ENCODE assay signal across 8 mouse cellular contexts in genomic region chr19:25622291-25623251, GRCm38 (mm10). TPM values are rescaled to one million over a fixed set of nuclear protein-coding genes. Genes with fewer than 3 reads are reported as not detected.
A peak's percentile ranks its signal among the peaks of the same experiment; 100 is the strongest.
DNase-seq lines count a peak whose midpoint lies in the region; ATAC-seq and TF ChIP-seq lines count a peak whose summit lies in the region.

No protein-coding gene starts in this region.

- TF ChIP-seq POLR2A in kidney, adult 2 months (IDR thresholded peaks at IDR 0.05; ENCODE audit: low read depth, low read length) = no peak

- TF ChIP-seq CTCF in kidney, adult 2 months (conservative IDR thresholded peaks at IDR 0.05; ENCODE audit: insufficient read depth, insufficient read length, low read depth, low read length) = peak; percentile 72

- no peaks in the 10 kb centered on the region for H3K36me3 ChIP-seq in kidney, adult 2 months (ENCODE audit: control insufficient read depth, insufficient read depth, low read length)
- H3K36me3 ChIP-seq in limb, embryonic 15.5 days = no peaks in the 10 kb centered on the region
- H3K36me3 ChIP-seq in midbrain, embryonic 14.5 days (ENCODE audit: control insufficient read depth, insufficient read depth, low read length) = no peaks in the 10 kb centered on the region

- H3K9me3 ChIP-seq in limb, embryonic 15.5 days = no peaks in the 10 kb centered on the region
- no peaks in the 10 kb centered on the region for H3K9me3 ChIP-seq in midbrain, embryonic 14.5 days (ENCODE audit: control insufficient read depth, low read length)

- no peak for ATAC-seq in limb, embryonic 15.5 days (ENCODE audit: insufficient number of reproducible peaks, low FRiP score, low TSS enrichment, low read depth)
- peak; percentile 50; the same call in 1 of the 2 replicates for ATAC-seq in midbrain, embryonic 14.5 days (ENCODE audit: low FRiP score, low TSS enrichment)

- H3K27ac ChIP-seq in kidney, adult 2 months (ENCODE audit: insufficient read depth, low read depth, low read length) = no peak overlapping the region
- H3K27ac ChIP-seq in limb, embryonic 15.5 days = no peak overlapping the region
- no peak overlapping the region for H3K27ac ChIP-seq in midbrain, embryonic 14.5 days (replicated peaks; ENCODE audit: low read depth, low read length)

- peak overlapping the region; percentile 57 for H3K4me2 ChIP-seq in limb, embryonic 15.5 days
- peak overlapping the region; percentile 49 for H3K4me2 ChIP-seq in midbrain, embryonic 14.5 days (ENCODE audit: low read length)

- WGBS in kidney, adult 2 months = 23% methylated on average over 54 of the region's 54 CpGs
- 29% methylated on average over 54 of the region's 54 CpGs for WGBS in limb, embryonic 15.5 days
- 31% methylated on average over 54 of the region's 54 CpGs for WGBS in midbrain, embryonic 14.5 days

- DNase-seq in adrenal gland, postnatal 14 days = peak; percentile 80
- peak; percentile 82 for DNase-seq in embryo, embryonic 9.5 days (ENCODE audit: extremely low spot score)
- DNase-seq in heart, adult 8-10 months (ENCODE audit: low spot score) = peak; percentile 24
- peak; percentile 55 for DNase-seq in kidney, adult 2 months
- peak; percentile 85 for DNase-seq in midbrain, embryonic 14.5 days
- DNase-seq in spleen, adult 18-20 months = peak; percentile 43 to 68
- DNase-seq in MN1 (ENCODE audit: low spot score) = no peak

- H3K27me3 ChIP-seq in kidney, adult 2 months (replicated peaks; ENCODE audit: control insufficient read depth, insufficient read depth, low read length) = no peaks in the 10 kb centered on the region; the same call in none of the 2 replicates
- H3K27me3 ChIP-seq in limb, embryonic 15.5 days = peaks cover 87% of the 10 kb centered on the region
- H3K27me3 ChIP-seq in midbrain, embryonic 14.5 days (ENCODE audit: control insufficient read depth, insufficient read depth, low read length) = peaks cover 81% of the 10 kb centered on the region

- H3K4me1 ChIP-seq in kidney, adult 2 months (ENCODE audit: control insufficient read depth, insufficient read depth, low read length) = no peaks in the 10 kb centered on the region
- peaks cover 9% of the 10 kb centered on the region for H3K4me1 ChIP-seq in limb, embryonic 15.5 days
- no peaks in the 10 kb centered on the region for H3K4me1 ChIP-seq in midbrain, embryonic 14.5 days (ENCODE audit: control insufficient read depth, insufficient read depth, low read length)

- H3K9ac ChIP-seq in limb, embryonic 15.5 days = no peak overlapping the region
- H3K9ac ChIP-seq in midbrain, embryonic 14.5 days (replicated peaks; ENCODE audit: low read length) = no peak overlapping the region

- no peak overlapping the region for H3K4me3 ChIP-seq in kidney, adult 2 months (ENCODE audit: insufficient read depth, low read depth, low read length)
- H3K4me3 ChIP-seq in limb, embryonic 15.5 days = peak overlapping the region; percentile 32
- peak overlapping the region; percentile 25; the same call in 1 of the 2 replicates for H3K4me3 ChIP-seq in midbrain, embryonic 14.5 days (replicated peaks; ENCODE audit: low read depth, low read length)

RNA-seq across cellular contexts. Expression of gene Dmrt3, which starts 12.5 kb away (rescaled TPM):
- total RNA-seq in adrenal gland, postnatal 14 days (2021) = not detected in 2 replicates
- not detected for total RNA-seq in heart, adult 8-10 months (2022)
- not detected in 2 replicates for polyA plus RNA-seq in kidney, adult 2 months (2012; rRNA removed)
- polyA plus RNA-seq in limb, embryonic 15.5 days (2015; fragmentation: Nextera tagmentation; extraction: Ambion mirVana) = 0.08 TPM in 1 of 2 replicates, not detected in the other
- 0.54 TPM in 1 of 2 replicates, not detected in the other for polyA plus RNA-seq in midbrain, embryonic 14.5 days (2014; fragmentation: Nextera tagmentation; extraction: Ambion mirVana)

RNA-seq across cellular contexts. Expression of gene Dmrt2, which starts 49.6 kb away (rescaled TPM):
- total RNA-seq in adrenal gland, postnatal 14 days (2021) = 8.7 and 9.7 TPM in 2 replicates
- total RNA-seq in heart, adult 8-10 months (2022) = under 1 TPM in 3 of 4 experiments, not detected in 1; 0.22 to 0.55 (median 0.31) TPM
- 4.7 and 4.8 TPM in 2 replicates for polyA plus RNA-seq in kidney, adult 2 months (2012; rRNA removed)
- polyA plus RNA-seq in limb, embryonic 15.5 days (2015; fragmentation: Nextera tagmentation; extraction: Ambion mirVana) = 10.6 and 14.7 TPM in 2 replicates
- 0.09 TPM in 1 of 2 replicates, not detected in the other for polyA plus RNA-seq in midbrain, embryonic 14.5 days (2014; fragmentation: Nextera tagmentation; extraction: Ambion mirVana)
